Mouse (Mus musculus): ENCODE measurements around the gene Clec4g. TPM values are rescaled to one million over a fixed set of nuclear protein-coding genes. Genes with fewer than 3 reads are reported as not detected.

Clec4g gene
- total RNA-seq, 1 experiment from 2014 or later = 0.58 TPM

- ATAC-seq (ENCODE audit: extremely low read depth, insufficient number of reproducible peaks, low FRiP score, poor library complexity, severe bottlenecking) = no peak
Observed at GRCm38 (mm10) chr8:3683408-3684176, 36.9 kb downstream of the Clec4g start.

- ATAC-seq (ENCODE audit: extremely low read depth, insufficient number of reproducible peaks, low FRiP score, poor library complexity, severe bottlenecking) = no peak
Observed at GRCm38 (mm10) chr8:3682435-3682834, 38.0 kb downstream of the Clec4g start.

- ATAC-seq (ENCODE audit: extremely low read depth, insufficient number of reproducible peaks, low FRiP score, poor library complexity, severe bottlenecking) = no peak
Observed at GRCm38 (mm10) chr8:3679656-3680055, 40.8 kb downstream of the Clec4g start.

GRCm38 (mm10) chr8:3679236-3679635, 41.2 kb downstream of the Clec4g start:
- ATAC-seq (ENCODE audit: extremely low read depth, insufficient number of reproducible peaks, low FRiP score, poor library complexity, severe bottlenecking) = no peak

GRCm38 (mm10) chr8:3678831-3679230, 41.6 kb downstream of the Clec4g start:
- ATAC-seq (ENCODE audit: extremely low read depth, insufficient number of reproducible peaks, low FRiP score, poor library complexity, severe bottlenecking) = no peak

GRCm38 (mm10) chr8:3676993-3677579, 43.4 kb downstream of the Clec4g start:
- no peak for ATAC-seq (ENCODE audit: extremely low read depth, insufficient number of reproducible peaks, low FRiP score, poor library complexity, severe bottlenecking)

- peak; percentile 74 for ATAC-seq (ENCODE audit: extremely low read depth, insufficient number of reproducible peaks, low FRiP score, poor library complexity, severe bottlenecking)
Observed at GRCm38 (mm10) chr8:3676131-3676992, 44.1 kb downstream of the Clec4g start, which contains the start of gene Trappc5. TSS of gene Trappc5 (plus strand) at chr8:3676299.

- no peak for ATAC-seq (ENCODE audit: extremely low read depth, insufficient number of reproducible peaks, low FRiP score, poor library complexity, severe bottlenecking)
Observed at GRCm38 (mm10) chr8:3674671-3675070, 45.8 kb downstream of the Clec4g start.

GRCm38 (mm10) chr8:3671980-3672491, 48.4 kb downstream of the Clec4g start, which contains the start of gene Fcor:
TSS of gene Fcor (minus strand) at chr8:3672362.
- ATAC-seq (ENCODE audit: extremely low read depth, insufficient number of reproducible peaks, low FRiP score, poor library complexity, severe bottlenecking) = peak; percentile 72

- peak; percentile 69 for ATAC-seq (ENCODE audit: extremely low read depth, insufficient number of reproducible peaks, low FRiP score, poor library complexity, severe bottlenecking)
Observed at GRCm38 (mm10) chr8:3670388-3670787, 50.1 kb downstream of the Clec4g start.

GRCm38 (mm10) chr8:3665507-3665906, 54.9 kb downstream of the Clec4g start, which contains the start of gene Mcemp1:
TSS of gene Mcemp1 (plus strand) at chr8:3665754.
- no peak for ATAC-seq (ENCODE audit: extremely low read depth, insufficient number of reproducible peaks, low FRiP score, poor library complexity, severe bottlenecking)

GRCm38 (mm10) chr8:3664405-3664804, 56.0 kb downstream of the Clec4g start:
- ATAC-seq (ENCODE audit: extremely low read depth, insufficient number of reproducible peaks, low FRiP score, poor library complexity, severe bottlenecking) = peak; percentile 88

- peak; percentile 49 for ATAC-seq (ENCODE audit: extremely low read depth, insufficient number of reproducible peaks, low FRiP score, poor library complexity, severe bottlenecking)
Observed at GRCm38 (mm10) chr8:3660889-3661288, 59.6 kb downstream of the Clec4g start.

Other genes starting within 250 kb of the Clec4g start
- 0.61 TPM in 1 of 2 replicates, not detected in the other for gene Tex45, start 249.8 kb downstream of the Clec4g start, total RNA-seq (2017)
- 3.6 and 4.1 TPM in 2 replicates for gene Zfp358, start 227.5 kb downstream of the Clec4g start, total RNA-seq (2017)
- gene Mcoln1, start 220.2 kb downstream of the Clec4g start, total RNA-seq (2017) = 80.5 and 83.9 TPM in 2 replicates
- gene Pnpla6, start 205.3 kb downstream of the Clec4g start, total RNA-seq (2017) = 46.8 and 48.6 TPM in 2 replicates
- gene C330021F23Rik, start 152.7 kb downstream of the Clec4g start, total RNA-seq (2017) = not detected in 2 replicates
- not detected in 2 replicates for gene Camsap3, start 133.4 kb downstream of the Clec4g start, total RNA-seq (2017)
- 70.3 and 73.1 TPM in 2 replicates for gene Xab2, start 99.3 kb downstream of the Clec4g start, total RNA-seq (2017)
- gene Pet100, start 99.1 kb downstream of the Clec4g start, total RNA-seq (2017) = 153 and 163 TPM in 2 replicates
- 0.86 TPM in 1 of 2 replicates, not detected in the other for gene Pcp2, start 95.1 kb downstream of the Clec4g start, total RNA-seq (2017)
- 223 and 277 TPM in 2 replicates for gene Stxbp2, start 89.7 kb downstream of the Clec4g start, total RNA-seq (2017)
- 16.1 and 19.3 TPM in 2 replicates for gene Retn, start 64.9 kb downstream of the Clec4g start, total RNA-seq (2017)
- 214 and 229 TPM in 2 replicates for gene Mcemp1, start 54.9 kb downstream of the Clec4g start, total RNA-seq (2017)
- not detected in 2 replicates for gene Fcor, start 48.3 kb downstream of the Clec4g start, total RNA-seq (2017)
- gene Trappc5, start 44.4 kb downstream of the Clec4g start, total RNA-seq (2017) = 41.5 and 45.5 TPM in 2 replicates
- 390 and 391 TPM in 2 replicates for gene Fcer2a, start 26.5 kb downstream of the Clec4g start, total RNA-seq (2017)
- 11.6 and 15.5 TPM in 2 replicates for gene Cd209a, start 28.3 kb upstream of the Clec4g start, total RNA-seq (2017)
- gene Cd209e, start 133.7 kb upstream of the Clec4g start, total RNA-seq (2017) = not detected in 2 replicates
- not detected in 2 replicates for gene Cd209d, start 157.9 kb upstream of the Clec4g start, total RNA-seq (2017)
- gene Cd209b, start 206.2 kb upstream of the Clec4g start, total RNA-seq (2017) = not detected in 2 replicates
- 0.81 and 0.86 TPM in 2 replicates for gene Cd209c, start 234.1 kb upstream of the Clec4g start, total RNA-seq (2017)

Measured in neutrophil, adult 5-6 weeks (primary cell).